Mouse (Mus musculus) lung, adult 2 months (tissue): Measurements from ENCODE around the gene Upb1.

Experiments used
- CTCF ChIP-seq: fragments of 200-500 bp; IDR thresholded peaks from 2 replicates; pipeline ENCODE4 v1.5.1; 2011; ENCODE audit warnings: mild to moderate bottlenecking, low read length, control low read depth; ENCODE audit not compliant: insufficient read depth
- POLR2A ChIP-seq: fragments of 200-500 bp; IDR thresholded peaks from 2 replicates; pipeline ENCODE4 v1.6.1; 2011; ENCODE audit warnings: low read depth, mild to moderate bottlenecking, control low read depth, low read length, borderline replicate concordance; ENCODE audit errors: extremely low read depth

GRCm38 (mm10) chr10:75406755-75407154 is 5.8 kb downstream of the Upb1 start:
- TF ChIP-seq CTCF (no peak), POLR2A (no peak)
